Mouse (Mus musculus) embryonic fibroblast, embryonic 13.5 days (primary cell): ENCODE data around the gene Atad3a. TPM values are rescaled to one million over a fixed set of nuclear protein-coding genes. Genes with fewer than 3 reads are reported as not detected.

Experiments
- H3K27ac ChIP-seq: 2 replicates; pipeline ENCODE4 v1.5.1; 2012; ENCODE audit warnings: low read length, control low read depth, inconsistent platforms; ENCODE audit not compliant: insufficient read depth
- H3K4me1 ChIP-seq: 2 replicates; pipeline ENCODE4 v1.6.1; 2011; ENCODE audit warnings: low read length; ENCODE audit not compliant: control insufficient read depth, insufficient read depth
- H3K4me3 ChIP-seq: 2 replicates; pipeline ENCODE4 v1.5.1; 2011; ENCODE audit warnings: mild to moderate bottlenecking, control low read depth, low read length; ENCODE audit not compliant: insufficient read depth
- CTCF ChIP-seq: IDR thresholded peaks from 2 replicates; pipeline ENCODE4 v1.5.1; 2011; ENCODE audit warnings: mild to moderate bottlenecking, control low read depth, low read length, moderate library complexity, borderline replicate concordance; ENCODE audit not compliant: insufficient read depth
- POLR2A ChIP-seq: IDR thresholded peaks from 2 replicates; pipeline ENCODE4 v1.6.1; 2011; ENCODE audit warnings: low read depth, mild to moderate bottlenecking, control low read depth, low read length, moderate library complexity
- polyA plus RNA-seq: library from polyadenylated mRNA; stranded (reverse); fragments of >200 nt; gene quantifications from 2 replicates; pipeline ENCODE4 v1.2.4, GENCODE M21; 2011; ENCODE audit warnings: low read depth; ENCODE audit not compliant: missing spikeins, insufficient read length

The Atad3a gene
- polyA plus RNA-seq, 1 experiment, result 55.2 TPM

- TF ChIP-seq POLR2A (no peak), CTCF (no peak)
- H3K4me1 ChIP-seq, result no peaks in the 10 kb centered on the region
- no peak overlapping the region for H3K27ac ChIP-seq
- H3K4me3 ChIP-seq, result no peak overlapping the region
Measured at GRCm38 (mm10) chr4:155721668-155722083, 39.2 kb downstream of the Atad3a start.

GRCm38 (mm10) chr4:155710521-155711252, 50.2 kb downstream of the Atad3a start:
- no peak overlapping the region for H3K4me3 ChIP-seq
- TF ChIP-seq CTCF (no peak), POLR2A (no peak)
- H3K4me1 ChIP-seq, result no peaks in the 10 kb centered on the region; the same call in 1 of the 2 replicates
- H3K27ac ChIP-seq, result no peak overlapping the region

GRCm38 (mm10) chr4:155708988-155709387, 51.9 kb downstream of the Atad3a start:
- Histone ChIP-seq H3K27ac (no peak overlapping the region), H3K4me3 (no peak overlapping the region), H3K4me1 (no peaks in the 10 kb centered on the region; the same call in 1 of the 2 replicates)
- TF ChIP-seq POLR2A, result no peak
- TF ChIP-seq CTCF, result no peak

GRCm38 (mm10) chr4:155708582-155708981, 52.3 kb downstream of the Atad3a start:
- H3K27ac ChIP-seq, result no peak overlapping the region
- H3K4me3 ChIP-seq, result no peak overlapping the region
- no peaks in the 10 kb centered on the region; the same call in 1 of the 2 replicates for H3K4me1 ChIP-seq
- TF ChIP-seq POLR2A (no peak), CTCF (no peak)

- H3K27ac ChIP-seq, result peak overlapping the region; percentile 94
- H3K4me1 ChIP-seq, result no peaks in the 10 kb centered on the region
- peak overlapping the region; percentile 83 for H3K4me3 ChIP-seq
- TF ChIP-seq CTCF (no peak), POLR2A (no peak)
Measured at GRCm38 (mm10) chr4:155705592-155705929, 55.3 kb downstream of the Atad3a start.

- peak within 1 kb of the TSS; percentile 83 for H3K4me3 ChIP-seq
- no peaks in the 10 kb centered on the region for H3K4me1 ChIP-seq
Measured at GRCm38 (mm10) chr4:155704721-155705591, 55.9 kb downstream of the Atad3a start, which contains the start of gene Ssu72. Gene Ssu72 (plus strand): TSS chr4:155704800.

GRCm38 (mm10) chr4:155703425-155703929, 57.4 kb downstream of the Atad3a start:
- TF ChIP-seq CTCF (no peak), POLR2A (no peak)
- H3K27ac ChIP-seq, result no peak overlapping the region
- no peak overlapping the region for H3K4me3 ChIP-seq
- H3K4me1 ChIP-seq, result no peaks in the 10 kb centered on the region

More at GRCm38 (mm10) chr4:155704721-155705591, 55.9 kb downstream of the Atad3a start, which contains the start of gene Ssu72:
- TF ChIP-seq CTCF (no peak), POLR2A (peak; percentile 77)
- H3K27ac ChIP-seq, result peak within 1 kb of the TSS; percentile 94

GRCm38 (mm10) chr4:155700425-155700824, 60.5 kb downstream of the Atad3a start:
- Histone ChIP-seq H3K4me1 (peaks cover 17% of the 10 kb centered on the region), H3K4me3 (no peak overlapping the region)
- no peak for TF ChIP-seq CTCF
- no peak for TF ChIP-seq POLR2A

More at GRCm38 (mm10) chr4:155700425-155700824, 60.5 kb downstream of the Atad3a start:
- H3K27ac ChIP-seq, result no peak overlapping the region
